Mouse (Mus musculus) neural tube, embryonic 11.5 days (tissue): ENCODE results near the gene Nutm1. TPM values are rescaled to one million over a fixed set of nuclear protein-coding genes. Genes with fewer than 3 reads are reported as not detected.
A peak's percentile ranks its signal among the peaks of the same experiment; 100 is the strongest.
"Not testable (repeated sequence)": the region's sequence is repeated elsewhere in the genome, so short reads cannot be mapped to it uniquely, and the experiment has no call there.

ENCODE experiments used
- ATAC-seq: fragments of 200-750 bp; cut with Nextera tagmentation; 2 replicates; pipeline ENCODE4 v1.8.0; 2017; ENCODE audit warnings: moderate number of reproducible peaks, mild to moderate bottlenecking, moderate TSS enrichment, moderate library complexity; ENCODE audit not compliant: insufficient read depth, low FRiP score, low TSS enrichment
- DNase-seq: peaks from one replicate; pipeline ENCODE4 v3.0.0-alpha.2; 2015; ENCODE audit warnings: low spot score
- H3K27ac ChIP-seq: fragments of 300-500 bp; sonication (generic); 2 replicates; pipeline ENCODE4 v1.5.1; 2014; ENCODE audit warnings: low read depth, mild to moderate bottlenecking, low read length
- H3K27me3 ChIP-seq: fragments of 300-500 bp; sonication (generic); 2 replicates; pipeline ENCODE4 v1.6.1; 2014; ENCODE audit warnings: mild to moderate bottlenecking, low read length, mixed read lengths; ENCODE audit not compliant: control insufficient read depth, insufficient read depth
- H3K36me3 ChIP-seq: fragments of 300-500 bp; sonication (generic); 2 replicates; pipeline ENCODE4 v1.6.1; 2014; ENCODE audit warnings: mild to moderate bottlenecking, low read length, moderate library complexity, mixed read lengths; ENCODE audit not compliant: control insufficient read depth, insufficient read depth
- H3K4me1 ChIP-seq: fragments of 300-500 bp; sonication (generic); 2 replicates; pipeline ENCODE4 v1.6.1; 2014; ENCODE audit warnings: low read length, mixed read lengths; ENCODE audit not compliant: control insufficient read depth, insufficient read depth
- H3K4me2 ChIP-seq: fragments of 300-500 bp; sonication (generic); 2 replicates; pipeline ENCODE4 v1.6.1; 2014; ENCODE audit warnings: low read depth, mild to moderate bottlenecking, moderate library complexity
- H3K4me3 ChIP-seq: fragments of 300-500 bp; sonication (generic); 2 replicates; pipeline ENCODE4 v1.5.1; 2014; ENCODE audit warnings: low read depth, low read length
- H3K9ac ChIP-seq: fragments of 300-500 bp; sonication (generic); 2 replicates; pipeline ENCODE4 v1.6.1; 2014; ENCODE audit warnings: mild to moderate bottlenecking, low read length
- H3K9me3 ChIP-seq: fragments of 300-500 bp; sonication (generic); 2 replicates; pipeline ENCODE4 v1.6.1; 2016; ENCODE audit warnings: low read length; ENCODE audit not compliant: control insufficient read depth
- WGBS: fragments of 180-500 bp; shearing (Covaris S2); extraction: QIAGEN DNeasy Blood & Tissue Kit; methylation state at CpG from one replicate; pipeline ENCODE4 v1.1.7; 2014; 5-methylcytosine and 5-hydroxymethylcytosine counted together
- polyA plus RNA-seq: library from polyadenylated mRNA; unstranded; fragments of >200 nt; fragmentation: Nextera tagmentation; extraction: Ambion mirVana; gene quantifications from 2 replicates; pipeline ENCODE4 v1.2.1, GENCODE M21; 2014

Nutm1 gene
- not detected in 2 replicates for polyA plus RNA-seq

GRCm38 (mm10) chr2:112259241-112259962 lies at the start of gene Nutm1:
Gene Nutm1 (minus strand): TSS chr2:112259291.
- DNase-seq (no peak), ATAC-seq (no peak)
- Histone ChIP-seq H3K27me3 (no peaks in the 10 kb centered on the region), H3K9ac (no peak within 1 kb of the TSS), H3K9me3 (no peaks in the 10 kb centered on the region), H3K4me2 (no peak within 1 kb of the TSS), H3K4me1 (peaks cover 7% of the 10 kb centered on the region; the same call in 1 of the 2 replicates), H3K36me3 (no peaks in the 10 kb centered on the region), H3K27ac (no peak within 1 kb of the TSS), H3K4me3 (no peak within 1 kb of the TSS)
- WGBS: 79% methylated on average over 10 of the region's 10 CpGs

GRCm38 (mm10) chr2:112308671-112309070 lies 49.6 kb upstream of the Nutm1 start:
- no peak overlapping the region for H3K9ac ChIP-seq
- no peaks in the 10 kb centered on the region for H3K27me3 ChIP-seq
- H3K4me1 ChIP-seq: no peaks in the 10 kb centered on the region
- no peak overlapping the region for H3K27ac ChIP-seq
- no peaks in the 10 kb centered on the region for H3K9me3 ChIP-seq
- DNase-seq (no peak), ATAC-seq (no peak)
- no peak overlapping the region for H3K4me2 ChIP-seq
- H3K4me3 ChIP-seq: no peak overlapping the region
- H3K36me3 ChIP-seq: no peaks in the 10 kb centered on the region
- WGBS: 90% methylated on average over 3 of the region's 3 CpGs

GRCm38 (mm10) chr2:112298221-112298620 lies 39.1 kb upstream of the Nutm1 start:
- 94% methylated on average over 4 of the region's 4 CpGs for WGBS
- Histone ChIP-seq H3K4me3 (no peak overlapping the region), H3K4me2 (no peak overlapping the region), H3K9me3 (no peaks in the 10 kb centered on the region), H3K27ac (no peak overlapping the region), H3K36me3 (no peaks in the 10 kb centered on the region), H3K27me3 (no peaks in the 10 kb centered on the region), H3K4me1 (no peaks in the 10 kb centered on the region), H3K9ac (no peak overlapping the region)
- ATAC-seq (no peak), DNase-seq (no peak)

- WGBS: 91% methylated on average over 3 of the region's 3 CpGs
- DNase-seq: no peak
- no peak overlapping the region for H3K9ac ChIP-seq
- no peaks in the 10 kb centered on the region for H3K4me1 ChIP-seq
- no peaks in the 10 kb centered on the region for H3K36me3 ChIP-seq
- H3K27ac ChIP-seq: no peak overlapping the region
- H3K9me3 ChIP-seq: no peaks in the 10 kb centered on the region
- H3K27me3 ChIP-seq: no peaks in the 10 kb centered on the region
- ATAC-seq: no peak
- H3K4me2 ChIP-seq: no peak overlapping the region
- H3K4me3 ChIP-seq: no peak overlapping the region
These were observed 37.1 kb upstream of the Nutm1 start for GRCm38 (mm10) chr2:112296211-112296610.

GRCm38 (mm10) chr2:112292823-112293222 lies 33.7 kb upstream of the Nutm1 start:
- Histone ChIP-seq H3K4me2 (no peak overlapping the region), H3K27ac (no peak overlapping the region), H3K4me3 (no peak overlapping the region), H3K4me1 (no peaks in the 10 kb centered on the region), H3K36me3 (no peaks in the 10 kb centered on the region), H3K9ac (no peak overlapping the region), H3K9me3 (no peaks in the 10 kb centered on the region), H3K27me3 (no peaks in the 10 kb centered on the region)
- no peak for DNase-seq
- WGBS: 88% methylated on average over 2 of the region's 2 CpGs
- no peak for ATAC-seq

GRCm38 (mm10) chr2:112289507-112289906 lies 30.4 kb upstream of the Nutm1 start:
- ATAC-seq (no peak), DNase-seq (no peak)
- no peaks in the 10 kb centered on the region for H3K36me3 ChIP-seq
- no peak overlapping the region for H3K4me3 ChIP-seq
- H3K4me2 ChIP-seq: no peak overlapping the region
- H3K27ac ChIP-seq: no peak overlapping the region
- H3K9ac ChIP-seq: no peak overlapping the region
- H3K4me1 ChIP-seq: no peaks in the 10 kb centered on the region
- no peaks in the 10 kb centered on the region for H3K27me3 ChIP-seq
- whole genome bisulfite sequencing: 94% methylated on average over 3 of the region's 3 CpGs
- H3K9me3 ChIP-seq: no peaks in the 10 kb centered on the region

- Histone ChIP-seq H3K4me2 (no peak overlapping the region), H3K27me3 (no peaks in the 10 kb centered on the region), H3K36me3 (no peaks in the 10 kb centered on the region), H3K9me3 (no peaks in the 10 kb centered on the region), H3K4me1 (no peaks in the 10 kb centered on the region), H3K9ac (no peak overlapping the region), H3K27ac (no peak overlapping the region), H3K4me3 (no peak overlapping the region)
- ATAC-seq (no peak), DNase-seq (no peak)
- 74% methylated on average over 4 of the region's 4 CpGs for WGBS
These were observed 28.0 kb upstream of the Nutm1 start for GRCm38 (mm10) chr2:112287059-112287458.

- 87% methylated on average over 1 of the region's 1 CpGs for WGBS
- not testable (repeated sequence) for H3K9me3 ChIP-seq, H3K27ac ChIP-seq, H3K27me3 ChIP-seq, H3K4me1 ChIP-seq, H3K4me3 ChIP-seq, H3K36me3 ChIP-seq, DNase-seq, ATAC-seq, H3K4me2 ChIP-seq, H3K9ac ChIP-seq
These were observed 27.0 kb upstream of the Nutm1 start for GRCm38 (mm10) chr2:112286062-112286461.

GRCm38 (mm10) chr2:112285031-112285390 lies 25.9 kb upstream of the Nutm1 start:
- no peak overlapping the region for H3K9ac ChIP-seq

More at GRCm38 (mm10) chr2:112285031-112285390, 25.9 kb upstream of the Nutm1 start:
- no peak for ATAC-seq
- H3K27ac ChIP-seq: no peak overlapping the region
- H3K4me3 ChIP-seq: peak overlapping the region; percentile 34; the same call in 1 of the 2 replicates
- H3K9me3 ChIP-seq: no peaks in the 10 kb centered on the region
- no peaks in the 10 kb centered on the region for H3K27me3 ChIP-seq
- 63% methylated on average over 6 of the region's 6 CpGs for WGBS
- H3K36me3 ChIP-seq: no peaks in the 10 kb centered on the region
- peak overlapping the region; percentile 65 for H3K4me2 ChIP-seq
- no peaks in the 10 kb centered on the region for H3K4me1 ChIP-seq
- no peak for DNase-seq
